Mouse (Mus musculus) hindbrain, postnatal 0 days (tissue): ENCODE results near the gene Olfr1016. TPM values are rescaled to one million over a fixed set of nuclear protein-coding genes. Genes with fewer than 3 reads are reported as not detected.

Experiments
- ATAC-seq: fragments of 200-750 bp; cut with Nextera tagmentation; 2 replicates; pipeline ENCODE4 v1.8.0; 2017; ENCODE audit warnings: mild to moderate bottlenecking, moderate TSS enrichment, moderate library complexity
- DNase-seq: peaks from one replicate; pipeline ENCODE4 v3.0.0-alpha.2; 2015; ENCODE audit warnings: low spot score
- H3K27ac ChIP-seq: fragments of 300-500 bp; sonication (generic); 2 replicates; pipeline ENCODE4 v1.5.1; 2014; ENCODE audit warnings: mild to moderate bottlenecking
- H3K27me3 ChIP-seq: fragments of 300-500 bp; sonication (generic); 2 replicates; pipeline ENCODE4 v1.6.1; 2014; ENCODE audit warnings: low read length, mixed read lengths; ENCODE audit not compliant: insufficient read depth
- H3K36me3 ChIP-seq: fragments of 300-500 bp; sonication (generic); 2 replicates; pipeline ENCODE4 v1.6.1; 2014; ENCODE audit warnings: low read length, mixed read lengths; ENCODE audit not compliant: insufficient read depth
- H3K4me1 ChIP-seq: fragments of 300-500 bp; sonication (generic); 2 replicates; pipeline ENCODE4 v1.6.1; 2014; ENCODE audit warnings: antibody characterized with exemption, low read length, mixed read lengths; ENCODE audit not compliant: insufficient read depth
- H3K4me2 ChIP-seq: fragments of 300-500 bp; sonication (generic); 2 replicates; pipeline ENCODE4 v1.6.1; 2014; ENCODE audit warnings: low read depth, mild to moderate bottlenecking, low read length, moderate library complexity, mixed read lengths
- H3K4me3 ChIP-seq: fragments of 300-500 bp; sonication (generic); 2 replicates; pipeline ENCODE4 v1.5.1; 2014; ENCODE audit warnings: low read length
- H3K9ac ChIP-seq: fragments of 300-500 bp; sonication (generic); replicated peaks from 2 replicates; pipeline ENCODE4 v1.6.1; 2014; ENCODE audit warnings: mild to moderate bottlenecking, low read length, moderate library complexity, mixed read lengths
- H3K9me3 ChIP-seq: fragments of 300-500 bp; sonication (generic); 2 replicates; pipeline ENCODE4 v1.6.1; 2016; ENCODE audit warnings: low read length, mixed read lengths
- CTCF ChIP-seq: IDR thresholded peaks from 2 replicates; pipeline ENCODE4 v1.5.1; 2016; ENCODE audit warnings: antibody characterized with exemption, control low read depth, low read depth
- WGBS: fragments of 180-500 bp; shearing (Covaris S2); extraction: QIAGEN DNeasy Blood & Tissue Kit; methylation state at CpG from one replicate; pipeline ENCODE4 v1.1.7; 2014; 5-methylcytosine and 5-hydroxymethylcytosine counted together
- polyA plus RNA-seq: library from polyadenylated mRNA; unstranded; fragments of >200 nt; fragmentation: Nextera tagmentation; extraction: Ambion mirVana; gene quantifications from 2 replicates; pipeline ENCODE4 v1.2.1, GENCODE M21; 2015
- total RNA-seq: library from RNA; depleted of rRNA; stranded (reverse); fragments of >200 nt; gene quantifications from 2 replicates; pipeline ENCODE4 v1.2.3, GENCODE M21; 2014; rRNA removed

The Olfr1016 gene
- total RNA-seq (not detected in 2 replicates), polyA plus RNA-seq (not detected in 2 replicates)

- no peaks in the 10 kb centered on the region for H3K27me3 ChIP-seq
- 92% methylated on average over 2 of the region's 2 CpGs for WGBS
- TF ChIP-seq CTCF, result no peak
- no peak within 1 kb of the TSS for H3K9ac ChIP-seq
- no peaks in the 10 kb centered on the region for H3K4me1 ChIP-seq
- DNase-seq (no peak), ATAC-seq (no peak)
- H3K27ac ChIP-seq, result no peak within 1 kb of the TSS
- no peaks in the 10 kb centered on the region for H3K9me3 ChIP-seq
- no peaks in the 10 kb centered on the region for H3K36me3 ChIP-seq
- H3K4me2 ChIP-seq, result no peak within 1 kb of the TSS
- H3K4me3 ChIP-seq, result no peak within 1 kb of the TSS
Measured at GRCm38 (mm10) chr2:85802444-85802843, at the start of gene Olfr1016. TSS of gene Olfr1016 (minus strand) at chr2:85802544.

GRCm38 (mm10) chr2:85846730-85847129, 44.4 kb upstream of the Olfr1016 start, which contains the start of gene Olfr1020:
TSS of gene Olfr1020 (plus strand) at chr2:85847030.
- H3K9ac ChIP-seq, result no peak within 1 kb of the TSS
- DNase-seq (no peak), ATAC-seq (no peak)
- H3K9me3 ChIP-seq, result no peaks in the 10 kb centered on the region
- no peaks in the 10 kb centered on the region for H3K27me3 ChIP-seq
- no peaks in the 10 kb centered on the region for H3K36me3 ChIP-seq
- 86% methylated on average over 1 of the region's 1 CpGs for WGBS
- TF ChIP-seq CTCF, result no peak
- no peaks in the 10 kb centered on the region for H3K4me1 ChIP-seq
- no peak within 1 kb of the TSS for H3K27ac ChIP-seq
- no peak within 1 kb of the TSS for H3K4me2 ChIP-seq
- no peak within 1 kb of the TSS for H3K4me3 ChIP-seq

GRCm38 (mm10) chr2:85845383-85845782, 43.0 kb upstream of the Olfr1016 start, which contains the start of gene Olfr1019:
TSS of gene Olfr1019 (minus strand) at chr2:85845483.
- ATAC-seq, result no peak
- DNase-seq, result no peak

GRCm38 (mm10) chr2:85818179-85818578, 15.8 kb upstream of the Olfr1016 start, which contains the start of gene Olfr1018:
TSS of gene Olfr1018 (plus strand) at chr2:85818479.
- no peak for TF ChIP-seq CTCF
- no peak within 1 kb of the TSS for H3K4me3 ChIP-seq
- no peaks in the 10 kb centered on the region for H3K4me1 ChIP-seq
- no peaks in the 10 kb centered on the region for H3K27me3 ChIP-seq
- no peak within 1 kb of the TSS for H3K4me2 ChIP-seq
- no peak within 1 kb of the TSS for H3K27ac ChIP-seq
- H3K9ac ChIP-seq, result no peak within 1 kb of the TSS
- no peaks in the 10 kb centered on the region for H3K36me3 ChIP-seq
- no peak for DNase-seq
- no peaks in the 10 kb centered on the region for H3K9me3 ChIP-seq
- no peak for ATAC-seq

More at GRCm38 (mm10) chr2:85845383-85845782, 43.0 kb upstream of the Olfr1016 start, which contains the start of gene Olfr1019:
- Histone ChIP-seq H3K4me1 (no peaks in the 10 kb centered on the region), H3K9me3 (no peaks in the 10 kb centered on the region), H3K27me3 (no peaks in the 10 kb centered on the region), H3K4me3 (no peak within 1 kb of the TSS), H3K4me2 (no peak within 1 kb of the TSS), H3K9ac (no peak within 1 kb of the TSS), H3K36me3 (no peaks in the 10 kb centered on the region), H3K27ac (no peak within 1 kb of the TSS)
- no peak for TF ChIP-seq CTCF

- no peak for DNase-seq
- 91% methylated on average over 4 of the region's 4 CpGs for WGBS
- no peaks in the 10 kb centered on the region for H3K36me3 ChIP-seq
- H3K9me3 ChIP-seq, result no peaks in the 10 kb centered on the region
- no peaks in the 10 kb centered on the region for H3K27me3 ChIP-seq
- no peak overlapping the region for H3K9ac ChIP-seq
- H3K4me1 ChIP-seq, result no peaks in the 10 kb centered on the region
- ATAC-seq, result no peak
- TF ChIP-seq CTCF, result no peak
- no peak overlapping the region for H3K27ac ChIP-seq
- no peak overlapping the region for H3K4me2 ChIP-seq
- no peak overlapping the region for H3K4me3 ChIP-seq
Measured at GRCm38 (mm10) chr2:85804501-85804900, 2.2 kb upstream of the Olfr1016 start.

GRCm38 (mm10) chr2:85792331-85792730, 10.0 kb downstream of the Olfr1016 start:
- DNase-seq (no peak), ATAC-seq (no peak)
- TF ChIP-seq CTCF, result no peak
- 15% methylated on average over 2 of the region's 2 CpGs for whole genome bisulfite sequencing
- no peak overlapping the region for H3K4me2 ChIP-seq
- H3K4me1 ChIP-seq, result no peaks in the 10 kb centered on the region
- no peak overlapping the region for H3K27ac ChIP-seq
- no peak overlapping the region for H3K9ac ChIP-seq
- H3K4me3 ChIP-seq, result no peak overlapping the region
- H3K27me3 ChIP-seq, result no peaks in the 10 kb centered on the region
- no peaks in the 10 kb centered on the region for H3K36me3 ChIP-seq
- no peaks in the 10 kb centered on the region for H3K9me3 ChIP-seq

- H3K27ac ChIP-seq, result no peak within 1 kb of the TSS
- ATAC-seq (no peak), DNase-seq (no peak)
- H3K4me1 ChIP-seq, result no peaks in the 10 kb centered on the region
- no peaks in the 10 kb centered on the region for H3K9me3 ChIP-seq
- H3K4me2 ChIP-seq, result no peak within 1 kb of the TSS
- no peak within 1 kb of the TSS for H3K9ac ChIP-seq
- H3K4me3 ChIP-seq, result no peak within 1 kb of the TSS
- no peak for TF ChIP-seq CTCF
- H3K27me3 ChIP-seq, result no peaks in the 10 kb centered on the region
- H3K36me3 ChIP-seq, result no peaks in the 10 kb centered on the region
Measured at GRCm38 (mm10) chr2:85781717-85782116, 20.6 kb downstream of the Olfr1016 start, which contains the start of gene Olfr1015. TSS of gene Olfr1015 (plus strand) at chr2:85782017.
